Mouse (Mus musculus) 3134 (cell line): ENCODE measurements around the gene Wdr73.
A peak's percentile ranks its signal among the peaks of the same experiment; 100 is the strongest.
"Not testable (repeated sequence)": the region's sequence is repeated elsewhere in the genome, so short reads cannot be mapped to it uniquely, and the experiment has no call there.

Source experiments
- DNase-seq: peaks from one replicate; pipeline ENCODE4 v3.0.0-alpha.2; 2011; ENCODE audit warnings: low spot score; ENCODE audit not compliant: insufficient read length; ENCODE audit errors: extremely low read depth

Gene Wdr73

DNA sequence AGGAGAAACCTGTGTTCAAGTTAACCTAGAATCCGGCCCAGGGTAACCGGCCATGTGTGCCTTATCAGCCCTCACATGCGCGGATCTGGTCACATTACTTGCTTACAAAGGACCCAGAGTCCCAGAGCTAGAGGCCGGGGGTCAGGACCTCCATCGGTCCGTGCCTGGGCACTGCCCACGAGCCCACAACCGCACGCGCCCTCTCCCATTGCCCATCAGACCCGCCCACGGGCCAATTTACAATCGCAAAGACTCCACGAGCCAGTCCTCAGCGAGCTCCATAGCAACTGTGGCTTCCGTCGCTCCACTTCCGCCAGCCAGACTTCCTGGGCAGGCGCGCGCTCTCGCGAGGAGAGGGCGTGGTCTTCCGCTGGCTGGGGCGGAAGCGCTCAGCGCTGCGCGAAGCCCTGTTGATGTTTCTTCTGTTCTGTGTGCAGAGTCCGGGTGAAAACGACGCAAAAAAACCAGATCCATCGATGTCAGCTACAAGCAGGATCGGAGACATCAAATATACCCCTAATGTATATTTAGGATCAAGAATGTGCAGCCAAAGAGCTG lies at the start of gene Wdr73:
TSS of gene Wdr73 (minus strand) at position 326 of the 558 bp plus-strand sequence.
- peak; percentile 89 for DNase-seq

DNA sequence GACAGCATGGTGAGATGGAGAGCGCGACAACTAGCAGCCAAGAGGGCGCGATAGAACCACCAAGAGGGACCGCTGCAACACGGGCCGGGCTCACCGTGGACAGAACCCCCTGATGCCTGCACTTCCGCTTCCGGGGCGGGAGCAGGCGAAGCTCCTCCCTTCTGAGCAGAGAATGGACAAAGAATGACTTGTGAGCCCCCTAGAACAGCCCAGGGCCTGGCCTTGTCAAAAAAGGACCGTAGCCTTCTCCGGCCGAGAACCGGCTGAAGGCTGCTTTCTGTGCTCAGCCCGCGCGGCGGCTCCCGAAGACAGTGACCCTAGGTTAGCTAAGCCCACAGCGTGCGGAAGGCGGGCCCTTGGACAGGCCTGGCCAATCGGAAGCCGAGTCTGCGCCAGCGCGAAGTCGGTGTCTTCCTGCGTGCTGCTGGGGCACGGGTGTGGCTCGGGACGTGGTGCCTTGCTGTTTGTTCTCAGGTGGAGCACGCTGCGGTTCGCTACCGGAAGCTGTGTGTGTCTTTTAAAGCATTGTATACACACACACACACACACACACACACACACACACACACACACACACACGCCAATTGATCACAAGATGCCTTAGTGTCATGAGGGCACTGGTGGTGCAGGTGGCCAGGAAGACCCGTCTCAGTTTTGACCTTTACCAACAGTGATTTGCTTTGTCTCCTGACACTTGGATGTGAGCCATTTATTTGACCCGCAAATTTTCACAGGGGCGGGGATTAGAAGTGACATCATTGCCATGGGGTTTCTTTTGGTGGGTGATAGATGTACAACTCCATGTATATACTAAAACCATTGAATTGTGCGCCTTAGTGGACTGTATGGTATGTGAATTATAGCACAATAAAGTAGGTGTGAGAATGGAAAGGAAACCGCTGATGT lies 46.6 kb upstream of the Wdr73 start, which contains the start of gene Sec11a:
TSS of gene Sec11a (minus strand) at position 336 of the 906 bp plus-strand sequence.
- peak; percentile 94 for DNase-seq

DNA sequence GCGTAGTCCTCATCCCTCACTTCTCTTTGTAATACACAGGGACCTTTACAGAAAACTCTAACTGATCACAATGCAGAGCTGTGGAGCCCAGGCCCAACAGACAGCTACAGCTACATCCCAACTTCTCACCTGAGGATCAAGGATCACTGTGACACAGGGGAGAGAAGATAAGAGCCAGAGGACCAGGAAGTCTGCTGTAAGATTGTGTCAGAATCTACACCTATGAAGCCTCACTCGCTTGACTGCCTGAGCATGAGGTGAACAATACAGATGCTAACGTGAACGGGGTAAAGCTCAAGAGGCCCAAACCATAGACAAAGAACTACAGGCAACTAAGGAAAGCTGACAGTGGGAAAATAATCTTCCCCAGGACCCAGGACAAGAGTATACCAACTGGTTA lies 38.7 kb upstream of the Wdr73 start:
- no peak for DNase-seq

DNA sequence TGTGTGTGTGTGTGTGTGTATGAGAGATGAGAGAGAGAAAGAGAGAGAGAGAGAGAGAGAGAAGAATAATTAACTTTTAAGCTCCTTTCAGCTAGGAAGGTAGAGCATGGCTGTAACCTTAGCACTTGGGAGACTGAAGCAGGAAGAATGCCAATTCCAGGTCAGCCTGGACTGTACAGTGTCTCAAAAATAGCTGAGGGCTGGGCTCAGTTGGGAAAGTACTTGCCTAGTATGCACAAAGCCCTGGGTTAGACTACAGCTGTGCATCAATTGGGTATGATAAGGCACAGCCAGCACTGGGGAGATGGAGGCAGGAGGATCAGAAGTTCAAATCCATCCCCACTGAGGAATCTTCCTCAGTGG lies 36.2 kb upstream of the Wdr73 start:
- DNase-seq = not testable (repeated sequence)

DNA sequence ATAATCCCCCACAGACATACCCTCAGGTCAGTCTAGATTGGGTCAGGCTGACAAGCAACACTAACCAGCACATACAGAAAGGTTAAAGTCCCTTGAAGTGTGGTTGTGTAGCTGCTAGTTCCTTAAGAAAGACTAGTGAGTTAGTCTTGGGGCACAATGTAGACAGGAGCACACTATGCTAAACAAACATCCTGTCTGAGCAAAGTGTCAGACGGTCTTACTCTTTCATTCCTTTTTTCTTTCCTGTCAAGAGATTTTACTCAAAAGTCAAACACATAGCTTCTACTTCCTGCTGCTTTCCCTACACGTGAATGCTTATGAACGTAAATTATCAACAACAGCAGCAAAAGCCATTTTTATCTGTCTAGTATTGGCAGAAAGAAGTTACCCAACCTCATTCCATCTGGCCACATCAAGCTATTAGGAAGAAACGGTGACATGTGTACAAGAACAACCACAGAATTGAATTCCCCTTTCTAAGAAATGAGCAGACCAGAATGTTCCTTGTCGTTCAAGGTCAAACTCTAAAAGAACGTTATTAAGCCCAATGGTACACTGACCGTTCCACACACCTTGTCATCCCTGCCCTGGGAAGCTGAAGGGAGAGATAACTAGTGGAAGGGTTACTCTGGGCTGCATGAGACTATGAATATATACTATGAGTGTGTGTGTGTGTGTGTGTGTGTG lies 35.7 kb upstream of the Wdr73 start:
- not testable (repeated sequence) for DNase-seq

DNA sequence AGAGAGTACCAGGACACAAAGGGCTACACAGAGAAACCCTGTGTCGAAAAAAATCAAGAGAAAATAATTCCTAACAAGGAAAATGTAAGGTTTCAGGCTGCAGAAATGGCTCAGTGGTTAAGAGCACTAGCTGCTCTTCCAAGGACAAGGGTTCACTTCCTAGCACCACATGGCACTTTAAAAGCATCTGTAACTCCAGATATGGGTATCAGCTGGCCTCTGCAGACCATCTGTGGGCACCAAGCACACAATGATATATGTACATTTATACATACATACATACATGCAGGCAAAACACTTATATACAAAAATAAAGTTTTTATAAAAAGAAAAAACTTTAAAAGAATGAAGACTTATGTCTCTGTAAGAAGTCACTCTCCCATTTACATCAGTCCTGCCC lies 34.8 kb upstream of the Wdr73 start:
- DNase-seq = no peak

DNA sequence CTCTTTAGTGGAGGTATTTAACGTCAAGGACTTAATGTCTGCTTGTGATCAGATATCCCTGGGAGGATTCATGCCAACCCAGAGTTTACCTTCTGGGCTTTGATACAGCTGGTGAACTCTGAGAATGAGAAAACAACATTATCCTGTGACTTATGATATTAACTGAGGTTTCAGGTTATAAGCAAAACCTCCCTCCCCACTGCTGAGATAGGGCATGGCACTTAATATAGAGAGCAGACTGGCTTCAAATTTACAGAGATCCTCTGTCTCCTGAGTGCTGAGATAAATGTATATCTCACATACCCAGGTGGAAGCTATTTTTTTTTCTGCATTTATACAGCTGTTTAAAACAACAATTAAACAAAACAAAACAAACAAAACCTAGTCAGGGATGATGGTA lies 31.7 kb upstream of the Wdr73 start:
- no peak for DNase-seq

DNA sequence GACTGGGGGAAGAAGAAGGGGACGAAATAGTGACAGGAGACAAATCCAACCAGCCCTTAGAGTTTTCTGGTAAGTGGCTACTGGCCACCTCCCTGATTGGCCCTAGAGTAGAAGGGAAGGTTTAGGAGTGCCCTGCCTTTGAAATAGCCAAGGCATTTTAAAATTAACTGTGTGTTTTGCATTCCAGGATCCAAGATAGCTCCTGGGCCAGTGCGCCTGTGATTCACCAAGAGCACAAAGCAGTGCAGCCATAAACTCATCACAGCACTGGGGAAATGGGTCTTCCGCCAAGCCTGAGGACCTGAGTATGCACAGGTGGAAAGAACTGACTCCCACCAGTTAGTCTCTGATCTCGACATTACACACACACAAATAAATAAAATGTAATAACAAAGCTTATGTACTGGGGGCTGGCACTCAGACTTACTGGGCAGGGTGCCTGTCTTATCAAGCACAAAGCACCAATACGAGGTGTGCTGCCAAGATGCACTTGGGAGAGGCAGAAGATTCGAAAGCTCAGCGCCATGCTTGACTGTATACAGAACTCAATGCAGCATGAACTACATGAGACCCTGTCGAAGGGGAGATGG lies 30.6 kb upstream of the Wdr73 start:
- no peak for DNase-seq

DNA sequence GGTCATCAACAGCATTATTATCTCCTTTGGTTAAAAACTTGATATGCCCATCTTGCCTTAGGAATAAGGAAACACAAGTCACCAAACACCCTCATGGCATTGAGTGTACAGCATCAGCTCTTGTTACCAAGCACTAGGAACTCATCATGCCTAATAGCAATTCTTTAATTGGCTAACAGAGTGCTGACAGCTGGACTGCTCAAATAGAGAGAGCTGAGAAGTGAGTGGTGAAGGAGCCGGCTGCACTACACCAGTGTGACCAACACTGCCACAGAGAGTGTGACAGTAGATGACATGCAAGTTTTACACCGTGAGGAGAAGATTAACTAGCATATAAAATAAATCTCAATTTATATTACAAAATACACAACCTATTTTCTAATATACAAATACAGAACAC lies 22.1 kb upstream of the Wdr73 start:
- DNase-seq = no peak

DNA sequence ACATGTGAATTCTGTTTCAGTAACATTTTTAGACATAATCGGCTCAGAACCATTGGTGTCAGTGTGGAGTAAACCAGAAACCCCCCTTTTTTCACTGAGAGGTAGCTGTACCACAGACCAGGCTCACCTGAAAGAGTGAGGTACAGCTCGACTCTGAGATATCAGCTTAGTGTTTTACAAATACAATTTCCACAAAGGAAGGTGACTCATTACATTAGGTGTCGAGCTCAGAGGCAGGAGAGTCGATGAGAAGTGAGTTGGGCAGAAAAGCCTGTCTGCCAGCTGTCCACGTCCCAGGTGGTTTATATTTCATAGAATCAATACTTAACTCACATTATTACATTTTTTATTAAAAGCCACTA lies 18.6 kb upstream of the Wdr73 start:
- no peak for DNase-seq

DNA sequence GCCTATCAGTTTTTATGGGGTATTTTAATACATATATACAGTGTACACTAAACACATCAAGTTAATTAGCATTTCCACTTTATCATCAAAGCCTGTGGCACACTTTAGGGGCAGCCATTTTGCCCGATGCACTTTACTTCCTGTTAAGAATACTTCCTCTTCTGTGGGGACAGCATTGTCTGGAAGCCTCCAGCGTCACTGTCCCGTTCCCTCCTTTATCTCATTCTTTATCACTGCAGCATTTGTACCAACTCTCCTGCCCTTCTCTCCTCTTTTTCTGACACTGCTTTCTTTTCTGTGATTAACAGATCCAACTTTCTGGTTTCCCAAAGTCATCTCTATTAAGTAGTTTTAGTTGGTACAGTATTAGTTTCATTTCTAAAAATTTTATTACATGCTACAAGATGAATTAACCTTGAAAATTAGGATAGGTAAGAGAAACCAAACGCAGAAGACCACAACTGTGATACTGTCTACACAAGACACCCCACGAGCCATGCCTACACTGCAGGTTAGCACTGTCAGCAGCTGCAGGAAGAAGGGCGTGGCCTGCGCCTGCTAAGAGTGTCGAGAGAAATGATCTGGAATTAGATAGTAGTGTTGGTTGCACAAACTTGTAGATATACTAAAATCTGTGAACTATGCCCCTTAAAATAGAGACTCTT lies 18.0 kb upstream of the Wdr73 start:
- DNase-seq = no peak

DNA sequence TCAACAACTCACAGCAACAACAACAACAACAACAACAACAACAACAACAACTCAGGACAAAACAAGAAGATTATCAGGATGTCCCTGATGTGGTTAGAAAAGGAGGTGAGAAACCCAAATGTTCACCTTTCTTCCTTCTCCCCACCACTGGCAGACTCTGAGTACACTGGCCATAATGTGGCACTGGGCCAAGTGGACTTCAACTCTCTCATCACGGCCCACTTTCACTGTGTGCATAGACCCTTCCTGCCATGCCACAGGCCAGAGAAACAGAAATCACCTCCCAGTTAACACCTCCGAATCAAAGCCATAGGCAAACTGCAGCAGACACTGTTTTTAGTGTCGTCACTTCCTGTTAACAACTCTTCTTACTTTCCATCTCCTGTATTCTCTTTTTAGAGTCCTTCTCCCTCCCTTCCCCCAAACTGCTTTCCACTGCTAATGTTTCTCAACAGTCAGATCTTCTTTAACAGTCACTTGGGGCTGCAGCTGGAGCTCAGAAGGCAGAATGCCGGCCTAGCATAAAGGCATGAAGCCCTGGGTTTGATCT lies 16.9 kb upstream of the Wdr73 start:
- DNase-seq = no peak

DNA sequence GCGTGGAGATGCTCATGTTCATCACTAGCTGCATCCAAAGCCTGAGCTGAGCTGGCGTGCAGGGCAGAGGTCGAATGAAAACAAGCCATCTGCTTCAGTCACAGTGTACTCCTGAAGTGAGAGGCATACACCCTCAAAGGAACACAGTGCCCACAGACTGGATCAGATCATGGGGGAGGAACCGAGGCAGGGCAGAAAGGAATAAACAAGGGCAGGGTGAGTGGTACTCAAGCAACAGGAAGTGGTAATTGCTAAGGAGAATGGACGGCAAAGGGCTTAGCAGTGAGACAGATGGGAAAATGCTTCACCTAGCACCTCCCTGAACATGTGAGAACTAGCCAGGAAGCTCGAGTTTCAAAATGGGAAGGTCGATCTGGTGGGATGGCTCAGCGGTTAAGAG lies 11.4 kb upstream of the Wdr73 start:
- no peak for DNase-seq

DNA sequence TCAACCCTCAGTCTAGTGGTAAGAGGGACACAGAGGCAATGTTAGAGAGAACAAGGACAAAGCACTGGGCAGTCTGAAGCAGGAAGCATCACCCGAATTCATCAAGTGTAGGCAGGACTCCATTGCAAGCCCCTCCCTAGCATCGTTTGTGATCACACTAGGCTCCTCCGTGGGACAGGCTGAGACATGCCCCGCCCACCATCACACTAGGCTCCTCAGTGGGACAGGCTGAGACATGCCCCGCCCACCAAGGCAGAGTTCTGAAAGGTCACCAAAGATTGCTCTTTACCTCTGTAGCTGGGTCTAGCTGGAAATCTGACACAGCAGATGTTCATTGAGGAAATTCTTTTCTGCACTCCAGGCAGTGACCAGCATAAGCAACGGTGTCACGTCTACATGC lies 10.0 kb upstream of the Wdr73 start:
- DNase-seq = no peak

DNA sequence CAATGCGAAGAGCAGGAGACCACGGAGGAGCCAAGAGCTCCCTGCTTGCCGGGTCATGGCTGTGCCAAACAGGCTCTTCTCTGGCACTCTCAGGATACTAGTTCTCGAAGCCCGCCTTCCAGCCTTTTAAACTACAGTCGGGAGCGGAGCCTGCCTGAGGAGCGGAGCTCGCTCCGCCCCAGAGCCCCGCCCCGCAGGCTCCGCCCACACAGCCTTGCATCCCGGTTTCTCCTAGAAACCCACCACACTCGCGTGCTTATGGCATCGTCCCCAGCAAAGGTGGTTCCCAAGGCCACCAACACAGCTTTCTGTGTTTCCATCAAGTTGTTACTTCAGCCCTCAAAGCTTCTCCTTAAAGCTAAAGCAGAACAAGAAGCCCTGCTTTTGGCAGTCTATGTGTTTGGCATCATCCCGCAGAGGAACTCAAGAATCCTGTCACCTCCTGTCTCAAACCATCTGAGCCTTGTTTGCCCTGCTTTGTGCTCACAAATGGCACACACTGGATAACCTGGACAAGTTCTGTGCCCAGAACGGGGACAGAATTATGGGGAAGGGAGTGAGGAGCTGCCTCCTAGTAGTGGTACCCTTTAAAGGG lies 3.9 kb upstream of the Wdr73 start, which contains the start of gene Nmb:
TSS of gene Nmb (minus strand) at position 156 of the 595 bp plus-strand sequence.
- DNase-seq = no peak

DNA sequence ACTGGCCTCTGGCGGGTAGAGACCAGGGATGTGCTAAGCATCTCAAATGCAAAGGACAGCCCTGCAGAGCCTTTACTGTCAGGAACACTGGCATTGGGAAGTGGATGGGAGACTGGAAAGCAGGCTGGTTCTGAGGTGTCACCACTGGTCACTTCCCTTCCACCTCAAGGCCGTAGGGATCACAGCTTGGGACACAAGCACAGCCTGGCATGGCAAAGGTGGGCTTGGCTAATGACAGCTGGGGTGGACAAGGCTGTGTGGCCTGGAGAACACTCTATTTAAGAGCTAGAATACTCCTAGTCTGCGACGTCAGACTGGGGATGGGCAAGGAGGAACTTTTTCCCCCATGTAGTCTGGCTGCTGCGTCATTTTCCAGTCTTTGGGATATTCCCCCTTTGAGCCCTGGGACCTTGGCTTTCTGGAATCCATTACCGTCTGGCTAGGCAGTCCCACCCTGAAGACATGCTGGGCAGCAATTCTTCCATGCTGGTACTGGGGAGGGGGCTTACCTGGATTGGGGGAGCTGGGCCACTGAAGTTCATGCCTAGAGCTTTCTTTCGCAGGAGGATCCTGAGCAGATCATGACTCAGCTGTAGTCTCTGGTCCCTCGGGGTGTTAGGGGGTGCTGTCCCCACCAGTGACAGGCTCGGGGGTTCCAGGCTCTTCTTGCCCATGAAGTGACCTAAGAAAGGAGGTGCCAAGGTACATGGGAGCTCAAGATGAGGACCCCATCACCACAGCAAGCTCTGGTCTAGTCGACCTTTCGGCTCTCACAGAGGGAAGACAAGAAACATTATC lies 2.8 kb upstream of the Wdr73 start:
- no peak for DNase-seq

DNA sequence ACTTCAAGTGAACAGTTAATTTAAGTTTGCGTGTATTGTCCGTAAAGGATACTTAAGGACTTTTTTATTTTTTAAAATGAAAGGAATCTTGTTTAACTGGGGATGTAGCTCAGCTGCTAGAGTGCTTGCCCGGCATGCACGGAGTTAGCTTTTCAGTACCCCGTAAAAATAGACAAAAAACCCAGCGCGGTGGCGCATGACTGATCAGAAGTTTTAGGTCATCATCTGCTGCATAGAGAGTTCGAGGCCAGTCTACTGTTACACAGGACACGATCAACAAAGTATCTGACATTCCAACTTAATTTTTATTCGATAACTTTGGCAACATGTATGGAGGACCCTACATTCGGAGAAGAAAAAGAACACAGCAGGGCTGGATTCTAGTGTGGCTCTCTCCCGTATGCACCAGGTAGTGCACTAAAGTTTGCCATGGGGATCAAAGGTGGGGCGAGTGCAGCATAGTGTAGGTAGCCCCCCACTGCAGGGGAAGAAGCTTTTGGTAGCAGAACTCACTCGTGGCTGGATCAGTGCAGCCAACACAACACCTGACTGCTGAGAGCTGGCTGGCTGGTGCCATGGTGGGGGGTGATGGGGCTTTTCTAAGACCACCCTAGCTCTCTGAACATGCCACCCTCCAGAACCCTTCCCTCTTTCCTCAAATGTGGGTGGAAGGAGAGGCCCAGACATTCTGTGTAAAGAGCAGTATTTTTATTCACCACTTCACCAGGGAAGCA lies 639 bp upstream of the Wdr73 start:
- DNase-seq = no peak

DNA sequence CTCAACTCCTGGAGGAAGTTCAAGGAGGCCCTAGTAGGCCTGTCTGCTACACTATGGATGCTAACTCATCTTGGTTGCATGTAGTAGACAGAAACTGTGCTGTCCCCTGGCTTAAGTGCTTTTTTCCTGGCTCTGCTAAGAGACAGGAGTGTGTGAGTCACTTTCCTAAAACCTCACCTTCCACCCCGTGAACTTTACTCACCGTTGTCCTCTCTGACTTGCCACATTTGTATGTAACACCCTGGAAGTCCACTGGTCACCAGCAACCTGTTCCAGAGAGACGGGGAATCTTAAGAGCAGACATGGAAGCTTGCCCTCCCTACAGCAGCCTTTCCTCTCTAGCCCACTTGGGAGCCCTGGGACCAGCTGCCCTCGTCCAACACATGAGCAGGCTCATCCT lies 3.3 kb downstream of the Wdr73 start:
- DNase-seq = no peak

DNA sequence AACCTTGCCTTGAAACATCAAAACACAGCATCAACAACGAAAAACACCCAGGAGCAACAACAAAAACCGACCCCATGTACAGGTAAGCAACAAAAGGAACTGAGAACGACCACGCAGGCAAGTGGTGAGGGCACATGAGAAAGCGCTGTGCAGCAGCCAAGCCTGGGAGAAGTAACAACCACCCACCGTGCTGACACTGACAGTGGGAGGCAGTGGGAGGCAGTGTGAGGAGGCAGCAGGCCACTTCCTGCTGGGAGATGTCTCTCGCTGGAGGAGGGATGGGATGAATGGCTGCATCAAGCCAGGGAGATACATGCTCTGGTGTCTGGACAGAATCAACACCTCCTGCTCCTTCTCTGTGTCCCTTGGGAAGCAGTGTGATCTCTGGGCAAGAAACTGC lies 3.9 kb downstream of the Wdr73 start:
- no peak for DNase-seq
